Mouse (Mus musculus) induced T-regulatory cell, adult 2 months (primary cell): ENCODE measurements around the gene Hivep2.

Experiments
- DNase-seq: peaks from one replicate; pipeline ENCODE4 v3.0.0-alpha.2; 2012; ENCODE audit warnings: low read depth

Hivep2 gene

DNA sequence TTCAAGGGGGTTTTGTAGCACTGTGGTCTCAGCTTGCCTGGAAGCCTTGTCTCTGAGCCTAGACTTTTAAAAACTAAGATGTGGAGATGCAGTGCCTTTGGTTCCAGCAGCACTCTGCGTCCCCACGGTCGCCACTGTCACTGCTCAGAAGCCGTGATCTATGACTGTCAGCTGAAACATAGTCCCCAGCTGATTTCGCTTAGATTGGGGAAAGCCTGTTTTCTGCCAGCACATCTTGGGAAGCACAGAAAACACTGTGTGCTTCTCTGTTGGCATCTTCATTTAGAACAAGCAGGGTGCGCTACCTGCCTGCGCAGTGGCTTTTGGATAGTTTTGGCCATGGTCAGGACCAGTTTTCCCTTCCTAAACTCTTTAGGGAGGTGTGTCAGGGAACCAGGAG, 59.1 kb downstream of the Hivep2 start:
- DNase-seq = no peak

GRCm38 (mm10) chr10:14027751-14028150, 61.9 kb downstream of the Hivep2 start:
- DNase-seq = no peak

DNA sequence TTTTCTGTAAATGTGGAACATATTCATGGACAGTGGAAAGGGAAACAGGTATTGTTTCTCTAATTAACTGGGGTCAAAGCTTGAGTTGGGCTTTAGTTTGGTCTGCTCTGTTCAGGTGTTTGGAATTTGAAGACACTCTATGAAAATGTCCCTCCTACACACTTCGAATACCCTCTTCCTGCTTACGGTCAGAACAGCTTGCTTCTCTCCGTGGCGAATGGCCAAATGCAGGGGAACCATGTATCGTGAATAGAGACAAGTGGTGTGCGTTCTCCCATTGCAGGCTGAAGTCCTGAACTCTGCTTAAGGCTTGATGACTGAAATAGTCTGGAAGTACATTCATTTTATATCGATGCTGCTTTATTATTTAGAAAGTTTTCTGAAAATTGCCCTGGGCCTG, 63.1 kb downstream of the Hivep2 start:
- no peak for DNase-seq

DNA sequence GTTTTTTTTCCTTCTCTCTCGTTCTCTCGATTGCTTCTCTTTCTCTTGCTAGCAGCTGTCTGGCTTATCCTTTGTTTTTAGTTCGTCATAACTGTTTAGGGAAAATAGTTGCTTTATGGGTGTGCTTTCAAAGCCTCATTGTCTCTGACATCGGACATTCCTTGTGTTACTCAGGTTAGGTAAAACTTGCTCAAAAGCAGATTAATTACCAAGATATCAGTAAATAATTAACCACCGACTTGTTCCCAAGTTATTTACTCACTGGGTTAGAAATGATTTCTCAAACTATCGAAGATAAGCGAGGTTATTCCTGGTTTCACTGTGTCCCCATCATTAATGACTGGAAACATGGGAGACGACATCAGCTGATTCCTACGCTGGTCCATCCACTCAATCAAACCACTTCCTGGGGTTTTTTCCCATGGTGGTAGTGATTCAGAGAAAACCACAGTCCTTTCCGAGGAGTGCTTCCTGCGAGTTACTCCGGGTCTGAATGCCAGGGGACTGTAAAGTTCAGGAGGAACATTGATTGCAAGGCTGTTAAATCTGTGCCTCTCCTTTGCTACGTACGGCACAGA, 64.7 kb downstream of the Hivep2 start:
- no peak for DNase-seq

GRCm38 (mm10) chr10:14032532-14032931, 66.7 kb downstream of the Hivep2 start:
- DNase-seq = no peak

- peak; percentile 68 for DNase-seq
These were observed 68.2 kb downstream of the Hivep2 start for GRCm38 (mm10) chr10:14034046-14034445.

- DNase-seq = peak; percentile 57
These were observed 68.9 kb downstream of the Hivep2 start for GRCm38 (mm10) chr10:14034790-14035189.

DNA sequence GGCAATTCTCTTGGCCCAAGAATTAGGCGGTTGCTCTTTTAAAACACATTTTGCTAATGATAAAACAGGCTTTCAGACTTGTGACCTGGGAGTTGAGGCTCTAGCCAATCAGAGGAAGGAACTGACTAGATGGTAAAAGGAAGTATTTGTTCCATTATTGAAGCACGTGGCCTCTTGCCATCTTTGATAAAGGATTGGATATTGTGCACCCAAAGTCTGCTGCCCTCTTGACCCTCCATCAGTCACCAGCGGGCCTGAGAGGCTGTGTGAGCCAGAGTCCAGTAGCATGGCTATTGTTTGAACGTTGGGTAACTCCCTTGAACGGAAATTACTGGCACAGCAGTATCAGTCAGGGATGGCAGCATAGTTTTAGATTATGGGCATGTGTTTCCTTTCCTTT, 69.7 kb downstream of the Hivep2 start:
- DNase-seq = no peak

GRCm38 (mm10) chr10:14036472-14036871, 70.6 kb downstream of the Hivep2 start:
- no peak for DNase-seq

- no peak for DNase-seq
These were observed 72.2 kb downstream of the Hivep2 start for GRCm38 (mm10) chr10:14037977-14038489.

- peak; percentile 67 for DNase-seq
These were observed 75.0 kb downstream of the Hivep2 start for GRCm38 (mm10) chr10:14040716-14041470.

DNA sequence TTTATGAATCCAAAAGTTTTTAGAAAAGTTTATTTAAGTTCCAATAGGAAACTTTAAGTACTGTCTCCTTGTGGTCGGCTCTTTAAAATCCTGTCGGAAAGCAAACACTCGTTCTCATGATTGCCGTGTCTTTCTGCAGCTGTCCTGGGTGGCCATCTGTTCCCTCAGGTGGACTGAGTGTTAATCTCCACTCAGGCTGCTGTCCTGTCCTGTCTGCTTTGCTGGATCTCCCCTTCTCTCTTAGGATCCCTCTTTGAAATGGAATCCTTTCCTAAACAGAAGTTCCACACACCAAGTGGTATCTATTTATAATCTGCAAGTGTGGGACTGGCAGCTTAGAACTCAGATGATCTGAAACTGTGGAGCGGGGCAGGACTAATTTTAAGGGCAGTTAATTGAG, 75.7 kb downstream of the Hivep2 start:
- DNase-seq = peak; percentile 33

- DNase-seq = peak; percentile 88
These were observed 76.9 kb downstream of the Hivep2 start for GRCm38 (mm10) chr10:14042539-14043348.

GRCm38 (mm10) chr10:14043349-14043710, 77.5 kb downstream of the Hivep2 start:
- DNase-seq = no peak

DNA sequence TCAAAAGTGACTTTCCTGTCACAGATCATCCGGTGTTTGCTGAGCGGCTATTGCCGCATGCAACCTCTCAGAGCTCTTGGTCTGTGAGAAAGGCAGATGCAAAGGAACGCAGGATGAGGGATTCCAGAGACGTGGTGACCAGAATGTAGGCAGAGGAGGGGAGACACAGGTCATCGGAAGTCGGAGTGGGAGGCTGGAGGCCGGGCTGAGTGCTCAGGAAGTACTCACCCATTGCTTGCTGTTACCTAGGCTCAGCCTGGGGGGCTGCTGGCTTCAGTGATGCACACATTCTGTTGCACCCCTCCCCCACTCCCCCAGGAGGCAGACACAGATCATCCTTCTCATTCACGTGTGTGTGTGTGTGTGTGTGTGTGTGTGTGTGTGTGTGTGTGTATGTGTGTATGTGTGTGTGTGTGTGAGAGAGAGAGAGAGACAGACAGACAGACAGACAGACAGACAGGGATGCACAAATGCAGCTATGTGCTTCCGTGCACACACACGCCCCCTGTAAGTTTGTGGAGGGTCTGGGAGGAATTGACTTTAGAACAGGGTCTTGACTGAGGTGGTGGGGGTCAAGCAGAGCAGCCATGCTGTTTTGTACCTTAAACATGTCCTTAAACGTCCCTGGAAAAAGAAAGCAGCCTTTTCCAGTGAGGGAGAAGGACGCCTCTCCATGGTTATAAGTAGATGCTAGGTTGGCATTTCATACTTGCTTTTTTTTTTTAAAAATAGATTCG, 78.3 kb downstream of the Hivep2 start:
- peak; percentile 81 for DNase-seq

DNA sequence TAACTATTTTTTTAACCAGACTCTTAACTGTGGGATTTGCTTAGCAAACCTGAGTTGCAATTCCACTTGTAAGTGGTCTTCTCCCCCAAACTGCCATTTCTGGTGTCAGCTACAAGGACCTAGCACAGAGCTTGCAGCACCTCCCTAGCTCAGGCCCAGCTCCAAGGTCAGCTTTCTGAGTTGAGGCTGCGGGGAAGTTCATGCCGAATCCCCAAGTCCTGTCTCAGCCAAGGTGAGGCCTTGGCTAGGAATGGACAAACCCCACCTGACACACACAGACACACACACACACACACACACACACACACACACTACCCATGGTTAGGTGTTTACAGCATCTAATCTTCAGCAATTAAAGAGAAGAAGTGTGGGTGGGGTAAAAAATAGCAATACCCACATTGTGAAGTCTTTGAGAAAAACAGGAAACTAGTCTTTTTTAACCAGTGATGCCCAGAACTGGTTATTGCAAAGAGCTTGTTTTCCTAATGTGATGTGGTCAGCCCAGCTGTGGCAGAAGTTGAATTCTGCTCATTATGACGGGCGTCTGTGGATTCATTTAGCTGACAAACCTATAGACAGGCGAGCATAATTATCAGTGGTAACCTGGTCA, 79.0 kb downstream of the Hivep2 start:
- DNase-seq = peak; percentile 88

DNA sequence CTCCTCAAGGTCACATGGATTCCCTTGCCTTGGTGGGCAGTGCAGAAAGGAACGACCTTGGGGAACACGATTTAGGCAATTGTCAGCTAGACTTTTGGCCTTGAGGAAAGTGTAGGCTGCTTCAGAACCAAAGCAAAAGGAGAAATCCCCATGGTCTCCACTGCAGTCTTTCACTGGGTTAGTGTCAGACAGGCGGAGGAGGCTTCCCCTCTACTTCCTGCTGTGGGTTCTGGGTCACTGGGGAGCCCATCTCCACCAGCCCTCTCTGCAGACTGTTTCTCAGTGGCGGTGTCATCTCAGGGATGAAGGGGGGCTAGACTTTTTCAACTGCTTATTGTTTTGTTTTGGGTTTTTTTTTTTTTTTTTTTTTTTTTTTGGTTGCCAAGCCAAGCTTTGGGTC, 79.9 kb downstream of the Hivep2 start:
- DNase-seq = peak; percentile 91

GRCm38 (mm10) chr10:14046171-14046651, 80.3 kb downstream of the Hivep2 start:
- DNase-seq = peak; percentile 86

- DNase-seq = peak; percentile 83
These were observed 81.1 kb downstream of the Hivep2 start for GRCm38 (mm10) chr10:14046935-14047334.

DNA sequence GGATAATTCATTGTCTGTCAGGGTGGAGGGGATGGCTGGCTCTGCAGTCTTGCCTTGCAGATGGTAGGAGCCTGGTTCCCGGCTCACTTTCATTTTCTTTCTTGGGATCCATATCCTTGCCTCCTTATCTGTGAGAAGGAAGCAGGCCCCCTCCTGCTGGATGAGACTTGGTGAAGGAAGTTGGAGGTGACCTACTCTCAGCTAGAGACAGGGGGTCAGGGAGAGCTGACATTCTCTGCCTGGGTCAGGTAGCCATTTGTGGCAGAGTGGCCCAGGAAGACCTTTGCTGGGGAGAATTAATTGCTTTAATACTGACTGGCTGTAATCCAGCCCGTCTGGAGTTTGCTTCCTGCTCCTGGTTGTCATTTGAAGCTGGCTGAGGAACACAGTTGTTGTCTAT, 81.8 kb downstream of the Hivep2 start:
- DNase-seq = peak; percentile 45

GRCm38 (mm10) chr10:14048322-14048915, 82.5 kb downstream of the Hivep2 start:
- DNase-seq = peak; percentile 43
